Mouse (Mus musculus) lung, postnatal 0 days (tissue): Measurements from ENCODE around the gene Ybx2. TPM values are rescaled to one million over a fixed set of nuclear protein-coding genes. Genes with fewer than 3 reads are reported as not detected.

Source experiments
- ATAC-seq: fragments of 200-750 bp; cut with Nextera tagmentation; 2 replicates; pipeline ENCODE4 v1.8.0; 2017; ENCODE audit warnings: moderate library complexity
- DNase-seq: peaks from one replicate; pipeline ENCODE4 v3.0.0-alpha.2; 2016; ENCODE audit warnings: low spot score
- H3K27ac ChIP-seq: fragments of 300-500 bp; sonication (generic); 2 replicates; pipeline ENCODE4 v1.5.1; 2014; ENCODE audit warnings: antibody characterized with exemption, mild to moderate bottlenecking, low read length, mixed read lengths
- H3K27me3 ChIP-seq: fragments of 300-500 bp; sonication (generic); replicated peaks from 2 replicates; pipeline ENCODE4 v1.6.1; 2014; ENCODE audit warnings: low read length, mixed read lengths; ENCODE audit not compliant: insufficient read depth
- H3K36me3 ChIP-seq: fragments of 300-500 bp; sonication (generic); 2 replicates; pipeline ENCODE4 v1.6.1; 2014; ENCODE audit warnings: low read length, mixed read lengths; ENCODE audit not compliant: insufficient read depth
- H3K4me1 ChIP-seq: fragments of 300-500 bp; sonication (generic); 2 replicates; pipeline ENCODE4 v1.6.1; 2014; ENCODE audit warnings: antibody characterized with exemption, low read depth, low read length, mixed read lengths; ENCODE audit not compliant: insufficient read depth
- H3K4me2 ChIP-seq: fragments of 300-500 bp; sonication (generic); replicated peaks from 2 replicates; pipeline ENCODE4 v1.6.1; 2014; ENCODE audit warnings: low read depth, mild to moderate bottlenecking, low read length, moderate library complexity, mixed read lengths
- H3K4me3 ChIP-seq: fragments of 300-500 bp; sonication (generic); 2 replicates; pipeline ENCODE4 v1.5.1; 2014; ENCODE audit warnings: low read depth, low read length
- H3K9ac ChIP-seq: fragments of 300-500 bp; sonication (generic); replicated peaks from 2 replicates; pipeline ENCODE4 v1.6.1; 2014; ENCODE audit warnings: low read depth, mild to moderate bottlenecking
- H3K9me3 ChIP-seq: fragments of 300-500 bp; sonication (generic); 2 replicates; pipeline ENCODE4 v1.6.1; 2016; ENCODE audit warnings: low read length, mixed read lengths
- CTCF ChIP-seq: IDR thresholded peaks from 2 replicates; pipeline ENCODE4 v1.5.1; 2016; ENCODE audit warnings: antibody characterized with exemption, mild to moderate bottlenecking
- EP300 ChIP-seq: IDR thresholded peaks from 2 replicates; pipeline ENCODE4 v1.6.1; 2016; ENCODE audit warnings: antibody characterized with exemption, mild to moderate bottlenecking, control low read depth
- WGBS: fragments of 180-500 bp; shearing (Covaris S2); extraction: QIAGEN DNeasy Blood & Tissue Kit; methylation state at CpG from one replicate; pipeline ENCODE4 v1.1.7; 2014; 5-methylcytosine and 5-hydroxymethylcytosine counted together
- polyA plus RNA-seq: library from polyadenylated mRNA; unstranded; fragments of >200 nt; fragmentation: Nextera tagmentation; extraction: Ambion mirVana; gene quantifications from 2 replicates; pipeline ENCODE4 v1.2.1, GENCODE M21; 2015

The Ybx2 gene
- polyA plus RNA-seq, 1 experiment from 2014 or later = 1.1 TPM

GRCm38 (mm10) chr11:69900471-69901405 lies 34.9 kb upstream of the Ybx2 start, which contains the start of the genes 2810408A11Rik and Neurl4:
TSS of gene 2810408A11Rik (minus strand) at chr11:69900987.
TSS of gene Neurl4 (plus strand) at chr11:69901072.
- Histone ChIP-seq H3K36me3 (peaks cover 8% of the 10 kb centered on the region; the same call in 1 of the 2 replicates), H3K4me1 (no peaks in the 10 kb centered on the region), H3K9ac (peak within 1 kb of the TSS; percentile 65), H3K27me3 (no peaks in the 10 kb centered on the region), H3K4me3 (peak within 1 kb of the TSS; percentile 82), H3K4me2 (peak within 1 kb of the TSS; percentile 73), H3K9me3 (no peaks in the 10 kb centered on the region), H3K27ac (peak within 1 kb of the TSS; percentile 93)
- under 1% methylated on average over 37 of the region's 38 CpGs for WGBS
- ATAC-seq = peak; percentile 93
- TF ChIP-seq CTCF (no peak), EP300 (peak; percentile 42; the same call in 1 of the 2 replicates)
- peak; percentile 99 for DNase-seq

GRCm38 (mm10) chr11:69901406-69901846 lies 34.2 kb upstream of the Ybx2 start:
- Histone ChIP-seq H3K4me1 (no peaks in the 10 kb centered on the region), H3K9me3 (no peaks in the 10 kb centered on the region), H3K4me3 (peak overlapping the region; percentile 82), H3K27ac (peak overlapping the region; percentile 93), H3K4me2 (peak overlapping the region; percentile 73), H3K27me3 (no peaks in the 10 kb centered on the region), H3K36me3 (peaks cover 15% of the 10 kb centered on the region), H3K9ac (peak overlapping the region; percentile 65)
- peak; percentile 86 for ATAC-seq
- under 1% methylated on average over 39 of the region's 42 CpGs for WGBS
- peak; percentile 99 for DNase-seq
- TF ChIP-seq EP300 (peak; percentile 4; the same call in 1 of the 2 replicates), CTCF (no peak)

GRCm38 (mm10) chr11:69901993-69902392 lies 33.6 kb upstream of the Ybx2 start:
- WGBS = under 1% methylated on average over 26 of the region's 39 CpGs
- H3K36me3 ChIP-seq = peaks cover 21% of the 10 kb centered on the region
- peak overlapping the region; percentile 73 for H3K4me2 ChIP-seq
- no peaks in the 10 kb centered on the region for H3K9me3 ChIP-seq
- TF ChIP-seq CTCF (peak; percentile 7; the same call in 1 of the 2 replicates), EP300 (no peak)
- H3K4me3 ChIP-seq = peak overlapping the region; percentile 82
- peak overlapping the region; percentile 93 for H3K27ac ChIP-seq
- no peaks in the 10 kb centered on the region for H3K4me1 ChIP-seq
- peak overlapping the region; percentile 65 for H3K9ac ChIP-seq
- ATAC-seq (no peak), DNase-seq (peak; percentile 21)
- H3K27me3 ChIP-seq = no peaks in the 10 kb centered on the region

GRCm38 (mm10) chr11:69902972-69903371 lies 32.6 kb upstream of the Ybx2 start:
- Histone ChIP-seq H3K4me3 (0 out of 2 replicates have a peak overlapping the region, but pooled peaks have one; percentile 82), H3K4me2 (peak overlapping the region; percentile 73), H3K36me3 (peaks cover 31% of the 10 kb centered on the region), H3K9me3 (no peaks in the 10 kb centered on the region), H3K27me3 (no peaks in the 10 kb centered on the region), H3K27ac (0 out of 2 replicates have a peak overlapping the region, but pooled peaks have one; percentile 93), H3K9ac (no peak overlapping the region), H3K4me1 (no peaks in the 10 kb centered on the region)
- ATAC-seq (no peak), DNase-seq (no peak)
- WGBS = 79% methylated on average over 13 of the region's 13 CpGs
- TF ChIP-seq EP300 = no peak
- no peak for TF ChIP-seq CTCF

- DNase-seq = no peak
- 93% methylated on average over 9 of the region's 9 CpGs for WGBS
Observed at GRCm38 (mm10) chr11:69904311-69904710, 31.3 kb upstream of the Ybx2 start.

GRCm38 (mm10) chr11:69908645-69909044 lies 27.0 kb upstream of the Ybx2 start:
- Histone ChIP-seq H3K36me3 (peaks cover 60% of the 10 kb centered on the region), H3K4me2 (no peak overlapping the region), H3K4me1 (no peaks in the 10 kb centered on the region), H3K27me3 (no peaks in the 10 kb centered on the region), H3K9ac (no peak overlapping the region), H3K9me3 (no peaks in the 10 kb centered on the region), H3K4me3 (no peak overlapping the region), H3K27ac (no peak overlapping the region)
- ATAC-seq (no peak), DNase-seq (no peak)
- no peak for TF ChIP-seq EP300
- TF ChIP-seq CTCF = no peak
- 88% methylated on average over 11 of the region's 11 CpGs for WGBS

More at GRCm38 (mm10) chr11:69904311-69904710, 31.3 kb upstream of the Ybx2 start:
- Histone ChIP-seq H3K9me3 (no peaks in the 10 kb centered on the region), H3K9ac (no peak overlapping the region), H3K4me3 (no peak overlapping the region), H3K36me3 (peaks cover 37% of the 10 kb centered on the region), H3K27me3 (no peaks in the 10 kb centered on the region), H3K4me2 (no peak overlapping the region), H3K27ac (no peak overlapping the region), H3K4me1 (no peaks in the 10 kb centered on the region)
- TF ChIP-seq EP300 (no peak), CTCF (no peak)
- no peak for ATAC-seq
